Mouse (Mus musculus): ENCODE results near the gene Coil.

DNA sequence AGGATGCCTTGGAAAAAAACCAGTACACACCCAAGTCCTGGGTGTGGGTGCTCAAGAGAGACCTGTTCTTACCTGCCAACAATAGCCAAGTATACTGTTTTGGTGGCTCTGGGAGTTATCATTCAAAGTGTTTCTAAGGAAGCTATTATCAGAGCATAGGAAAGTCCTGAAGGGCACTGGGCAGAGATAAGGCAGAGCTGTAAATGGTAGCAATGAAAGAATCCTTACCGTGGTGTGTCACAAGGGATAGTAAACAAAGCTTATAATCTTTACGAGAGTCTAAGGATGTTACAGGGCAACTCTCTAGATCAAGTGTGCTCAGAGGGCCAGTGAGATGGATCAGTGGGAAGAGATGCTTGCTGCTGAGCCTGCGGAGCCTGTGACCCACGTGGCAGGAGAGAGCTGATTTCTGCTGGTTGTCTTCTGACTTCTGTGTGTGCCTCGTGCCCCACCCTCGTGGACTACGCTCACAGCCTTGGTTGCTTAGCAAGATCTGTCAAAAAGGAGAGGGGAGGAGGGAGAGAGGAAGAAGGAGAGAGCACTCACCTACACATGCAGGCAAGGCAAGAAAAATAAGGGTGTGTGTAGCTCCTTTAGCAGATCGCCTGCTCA is 52.2 kb downstream of the Coil start:
- TF ChIP-seq CTCF (IDR thresholded peaks at IDR 0.05; ENCODE audit: extremely low read depth, insufficient read depth, low read length) (no peak), POLR2A (IDR thresholded peaks at IDR 0.05; ENCODE audit: extremely low read depth, insufficient read depth, low read length) (no peak)

All from cortical plate, adult 2 months (tissue).